Mouse (Mus musculus): ENCODE data around the gene Gfm1. TPM values are rescaled to one million over a fixed set of nuclear protein-coding genes. Genes with fewer than 3 reads are reported as not detected.

Gene Gfm1
- polyA plus RNA-seq, 1 experiment = 42.1 TPM

DNA sequence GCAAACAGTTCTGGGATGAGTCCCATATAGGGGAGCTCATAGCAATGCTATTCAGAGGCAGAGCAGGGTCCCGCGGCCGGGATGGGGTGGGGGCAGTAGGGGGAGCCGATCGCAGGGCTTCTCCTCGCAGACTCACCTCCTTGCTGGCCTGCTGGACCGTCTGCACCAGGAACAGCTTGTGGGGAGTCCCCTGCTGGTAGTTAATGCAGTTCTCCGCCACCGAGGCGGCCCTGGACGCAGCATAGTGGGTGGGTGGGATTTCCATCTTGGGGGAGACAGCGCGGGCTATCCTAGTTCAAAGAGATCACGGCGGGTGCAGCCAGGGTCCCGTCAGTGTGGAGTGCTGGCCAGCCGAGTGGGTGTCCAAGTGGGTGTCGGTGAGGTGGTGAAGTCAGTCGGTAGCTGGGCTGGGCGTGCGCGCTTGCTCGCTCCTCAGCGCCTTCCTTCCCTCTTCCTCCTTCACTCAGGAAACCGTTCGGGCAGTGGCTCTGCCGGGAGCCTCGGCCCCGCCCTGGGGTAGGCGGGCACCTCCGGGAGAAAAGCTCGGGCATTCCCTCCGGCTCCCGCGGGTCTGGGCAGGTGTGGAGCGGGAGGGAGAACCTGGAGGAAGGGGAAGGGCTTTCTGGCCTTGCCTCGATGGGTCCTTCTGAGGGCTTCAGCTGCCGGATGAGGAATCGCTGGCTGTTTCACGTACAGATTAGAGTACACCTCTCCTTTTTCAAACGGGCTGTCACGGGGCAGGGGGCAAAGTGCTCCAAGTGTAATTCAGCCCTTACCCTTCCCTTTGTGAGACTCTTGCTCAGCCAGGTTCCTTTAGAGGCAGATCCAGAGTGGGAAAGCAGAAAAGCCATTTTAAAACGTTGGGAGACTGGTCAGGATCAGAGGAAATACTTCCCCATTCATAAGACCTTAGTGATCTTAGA, 33.8 kb downstream of the Gfm1 start, which contains the start of gene Lxn:
TSS of gene Lxn (minus strand) at position 477 of the 923 bp plus-strand sequence.
- Histone ChIP-seq H3K4me2 (ENCODE audit: low read depth) (peak within 1 kb of the TSS; percentile 80), H3K79me2 (ENCODE audit: control insufficient read depth, insufficient read depth) (no peaks in the 10 kb centered on the region), H3K4me3 (peak within 1 kb of the TSS; percentile 32), H3K27me3 (ENCODE audit: control insufficient read depth, insufficient read depth, insufficient read length) (no peaks in the 10 kb centered on the region), H3ac (ENCODE audit: control insufficient read depth, insufficient read length) (peak within 1 kb of the TSS; percentile 27), H3K36me3 (ENCODE audit: control insufficient read depth, insufficient read depth) (peaks cover 17% of the 10 kb centered on the region)
- TF ChIP-seq POLR2A (IDR thresholded peaks at IDR 0.05; ENCODE audit: insufficient read length, low read depth) (peak; percentile 83), POLR2AphosphoS2 (IDR thresholded peaks at IDR 0.05; ENCODE audit: insufficient read length, low read depth) (peak; percentile 77), CEBPB (IDR thresholded peaks at IDR 0.05; ENCODE audit: insufficient read depth, poor library complexity, severe bottlenecking) (no peak)

DNA sequence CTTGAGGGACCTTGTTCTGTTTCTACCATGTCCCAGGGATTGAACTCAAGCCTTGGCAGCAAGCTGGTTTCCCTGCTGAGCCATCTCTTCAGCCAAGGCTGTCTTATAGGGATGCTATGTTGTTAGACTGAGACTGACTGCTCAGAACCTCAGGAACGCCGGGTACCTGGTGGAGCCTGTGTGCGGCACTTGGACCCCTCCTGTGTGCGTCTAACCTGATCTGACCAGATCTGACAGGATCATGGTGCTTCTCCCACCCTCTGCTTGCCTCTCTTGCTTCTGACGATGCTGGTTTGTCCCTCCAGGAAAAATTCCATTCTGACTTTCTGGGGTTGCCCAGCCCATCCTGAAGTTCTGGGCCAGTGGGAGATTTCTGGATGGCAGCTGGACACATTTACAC, 36.7 kb downstream of the Gfm1 start:
- H3K4me3 ChIP-seq = no peak overlapping the region
- no peak overlapping the region for H3K4me2 ChIP-seq (ENCODE audit: low read depth)
- TF ChIP-seq MYOG (IDR thresholded peaks at IDR 0.05; ENCODE audit: control insufficient read depth in 1 of 3, insufficient read depth in 1 of 3, insufficient read length in 2 of 3, low read depth in 2 of 3) = no peak
- no peaks in the 10 kb centered on the region for H3K79me2 ChIP-seq (ENCODE audit: control insufficient read depth, insufficient read depth)
- no peak overlapping the region for H3ac ChIP-seq (ENCODE audit: control insufficient read depth, insufficient read length)
- peaks cover 17% of the 10 kb centered on the region for H3K36me3 ChIP-seq (ENCODE audit: control insufficient read depth, insufficient read depth)
- H3K27me3 ChIP-seq (ENCODE audit: control insufficient read depth, insufficient read depth, insufficient read length) = no peaks in the 10 kb centered on the region

DNA sequence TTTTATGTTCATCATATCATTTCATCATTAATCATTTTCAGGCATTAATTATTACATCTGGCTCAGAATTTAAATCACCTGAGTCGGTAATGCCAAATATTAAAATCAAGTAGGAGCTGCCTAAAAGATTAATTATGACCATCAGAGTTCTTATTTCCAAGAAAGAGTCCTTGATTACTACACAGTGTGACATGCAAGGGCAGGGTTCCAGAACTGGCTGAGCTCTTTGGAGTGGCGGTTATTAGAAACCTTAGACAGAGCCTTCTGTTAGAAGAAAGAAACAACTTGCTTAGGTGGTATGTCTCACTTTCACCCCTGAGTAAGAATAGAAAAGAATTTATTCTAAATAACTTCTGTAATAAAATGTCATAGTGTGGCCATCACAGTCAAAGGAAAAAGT, 37.4 kb downstream of the Gfm1 start:
- no peak overlapping the region for H3K4me2 ChIP-seq (ENCODE audit: low read depth)
- peaks cover 20% of the 10 kb centered on the region for H3K36me3 ChIP-seq (ENCODE audit: control insufficient read depth, insufficient read depth)
- no peaks in the 10 kb centered on the region for H3K79me2 ChIP-seq (ENCODE audit: control insufficient read depth, insufficient read depth)
- TF ChIP-seq POLR2AphosphoS2 (IDR thresholded peaks at IDR 0.05; ENCODE audit: insufficient read length, low read depth) (no peak), REST (IDR thresholded peaks at IDR 0.05; ENCODE audit: insufficient read depth, insufficient read length) (no peak), E2F4 (IDR thresholded peaks at IDR 0.05; ENCODE audit: insufficient read depth) (no peak), MAX (IDR thresholded peaks at IDR 0.05; ENCODE audit: low read depth) (no peak), CEBPB (IDR thresholded peaks at IDR 0.05; ENCODE audit: insufficient read depth, poor library complexity, severe bottlenecking) (no peak), MYOD1 (IDR thresholded peaks at IDR 0.05; ENCODE audit: control insufficient read depth in 1 of 3, insufficient read length in 2 of 3, low read depth in 2 of 3) (no peak), USF1 (IDR thresholded peaks at IDR 0.05; ENCODE audit: low read depth) (no peak), SRF (IDR thresholded peaks at IDR 0.05; ENCODE audit: control insufficient read depth, insufficient read length, low read depth) (no peak), MYOG (IDR thresholded peaks at IDR 0.05; ENCODE audit: control insufficient read depth in 1 of 3, insufficient read depth in 1 of 3, insufficient read length in 2 of 3, low read depth in 2 of 3) (no peak), POLR2A (IDR thresholded peaks at IDR 0.05; ENCODE audit: insufficient read length, low read depth) (no peak), TCF3 (IDR thresholded peaks at IDR 0.05; ENCODE audit: insufficient read length, low read depth) (no peak), TCF12 (IDR thresholded peaks at IDR 0.05; ENCODE audit: insufficient read depth, poor library complexity, severe bottlenecking) (no peak)
- no peak overlapping the region for H3K4me3 ChIP-seq
- H3ac ChIP-seq (ENCODE audit: control insufficient read depth, insufficient read length) = no peak overlapping the region
- H3K27me3 ChIP-seq (ENCODE audit: control insufficient read depth, insufficient read depth, insufficient read length) = no peaks in the 10 kb centered on the region

DNA sequence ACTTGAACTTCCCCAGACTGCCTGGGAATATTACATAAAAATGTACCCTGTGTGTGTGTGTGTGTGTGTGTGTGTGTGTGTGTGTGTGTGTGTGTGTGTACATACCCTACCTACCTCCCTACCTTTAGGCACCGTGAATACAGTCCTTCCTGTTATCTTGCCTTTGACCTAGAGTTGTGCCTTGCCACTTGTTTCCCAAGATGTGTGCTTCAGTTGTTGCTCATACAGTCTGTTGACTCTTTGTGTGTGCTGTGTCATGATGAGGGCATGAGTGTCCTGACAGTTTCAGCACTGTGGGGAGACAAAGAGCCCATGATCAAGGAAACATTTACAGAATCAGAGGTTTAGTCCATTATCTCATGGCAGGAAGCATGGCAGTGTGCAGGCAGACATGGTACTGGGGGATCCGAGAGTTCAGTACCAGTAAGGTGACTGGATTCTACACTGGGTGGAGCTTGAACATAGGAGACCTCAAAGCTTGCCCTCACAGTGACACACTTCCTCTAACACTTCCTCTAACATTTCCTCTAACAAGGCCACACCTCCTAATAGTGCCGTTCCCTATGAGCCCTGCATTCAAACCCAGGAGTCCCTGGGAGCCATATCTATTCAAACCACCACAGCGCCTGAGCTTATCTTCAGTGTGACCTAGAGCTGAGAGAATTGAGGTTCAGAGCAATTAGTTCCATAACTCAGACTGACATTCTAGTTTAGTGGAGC, 41.7 kb downstream of the Gfm1 start:
- TF ChIP-seq MYOD1 (IDR thresholded peaks at IDR 0.05; ENCODE audit: control insufficient read depth in 1 of 3, insufficient read length in 2 of 3, low read depth in 2 of 3) (no peak), CEBPB (IDR thresholded peaks at IDR 0.05; ENCODE audit: insufficient read depth, poor library complexity, severe bottlenecking) (no peak), REST (IDR thresholded peaks at IDR 0.05; ENCODE audit: insufficient read depth, insufficient read length) (no peak), SRF (IDR thresholded peaks at IDR 0.05; ENCODE audit: control insufficient read depth, insufficient read length, low read depth) (no peak), USF1 (IDR thresholded peaks at IDR 0.05; ENCODE audit: low read depth) (no peak), MAX (IDR thresholded peaks at IDR 0.05; ENCODE audit: low read depth) (no peak), MYOG (IDR thresholded peaks at IDR 0.05; ENCODE audit: control insufficient read depth in 1 of 3, insufficient read depth in 1 of 3, insufficient read length in 2 of 3, low read depth in 2 of 3) (no peak), TCF12 (IDR thresholded peaks at IDR 0.05; ENCODE audit: insufficient read depth, poor library complexity, severe bottlenecking) (no peak), POLR2A (IDR thresholded peaks at IDR 0.05; ENCODE audit: insufficient read length, low read depth) (no peak), TCF3 (IDR thresholded peaks at IDR 0.05; ENCODE audit: insufficient read length, low read depth) (no peak), POLR2AphosphoS2 (IDR thresholded peaks at IDR 0.05; ENCODE audit: insufficient read length, low read depth) (no peak), E2F4 (IDR thresholded peaks at IDR 0.05; ENCODE audit: insufficient read depth) (no peak)
- Histone ChIP-seq H3K36me3 (ENCODE audit: control insufficient read depth, insufficient read depth) (peaks cover 17% of the 10 kb centered on the region), H3K27me3 (ENCODE audit: control insufficient read depth, insufficient read depth, insufficient read length) (no peaks in the 10 kb centered on the region), H3K4me3 (no peak overlapping the region), H3K79me2 (ENCODE audit: control insufficient read depth, insufficient read depth) (no peaks in the 10 kb centered on the region), H3ac (ENCODE audit: control insufficient read depth, insufficient read length) (no peak overlapping the region), H3K4me2 (ENCODE audit: low read depth) (no peak overlapping the region)

GRCm38 (mm10) chr3:67473438-67473837, 43.5 kb downstream of the Gfm1 start:
- H3K4me2 ChIP-seq (ENCODE audit: low read depth) = no peak overlapping the region
- TF ChIP-seq MYOD1 (IDR thresholded peaks at IDR 0.05; ENCODE audit: control insufficient read depth in 1 of 3, insufficient read length in 2 of 3, low read depth in 2 of 3) (no peak), MAX (IDR thresholded peaks at IDR 0.05; ENCODE audit: low read depth) (no peak), SRF (IDR thresholded peaks at IDR 0.05; ENCODE audit: control insufficient read depth, insufficient read length, low read depth) (no peak), POLR2AphosphoS2 (IDR thresholded peaks at IDR 0.05; ENCODE audit: insufficient read length, low read depth) (no peak), POLR2A (IDR thresholded peaks at IDR 0.05; ENCODE audit: insufficient read length, low read depth) (no peak), E2F4 (IDR thresholded peaks at IDR 0.05; ENCODE audit: insufficient read depth) (no peak), CEBPB (IDR thresholded peaks at IDR 0.05; ENCODE audit: insufficient read depth, poor library complexity, severe bottlenecking) (no peak), MYOG (IDR thresholded peaks at IDR 0.05; ENCODE audit: control insufficient read depth in 1 of 3, insufficient read depth in 1 of 3, insufficient read length in 2 of 3, low read depth in 2 of 3) (no peak), TCF12 (IDR thresholded peaks at IDR 0.05; ENCODE audit: insufficient read depth, poor library complexity, severe bottlenecking) (no peak), REST (IDR thresholded peaks at IDR 0.05; ENCODE audit: insufficient read depth, insufficient read length) (no peak), USF1 (IDR thresholded peaks at IDR 0.05; ENCODE audit: low read depth) (no peak), TCF3 (IDR thresholded peaks at IDR 0.05; ENCODE audit: insufficient read length, low read depth) (no peak)
- no peak overlapping the region for H3K4me3 ChIP-seq
- peaks cover 13% of the 10 kb centered on the region for H3K36me3 ChIP-seq (ENCODE audit: control insufficient read depth, insufficient read depth)
- no peaks in the 10 kb centered on the region for H3K79me2 ChIP-seq (ENCODE audit: control insufficient read depth, insufficient read depth)
- H3ac ChIP-seq (ENCODE audit: control insufficient read depth, insufficient read length) = no peak overlapping the region
- H3K27me3 ChIP-seq (ENCODE audit: control insufficient read depth, insufficient read depth, insufficient read length) = no peaks in the 10 kb centered on the region
